Comparison of ENCODE assay signal across 19 mouse cellular contexts in genomic region chr6:136881678-136882077, GRCm38 (mm10). TPM values are rescaled to one million over a fixed set of nuclear protein-coding genes. Genes with fewer than 3 reads are reported as not detected.
"Had no signal": no experiment of that assay in that cellular context is flagged by ENCODE, and none has a peak within 500 bp of the region (broad histone marks: within the 10 kb centered on the region; RNA-seq: fewer than 3 reads in every experiment).

No protein-coding gene starts in this region.

- H3K4me1 ChIP-seq: liver, embryonic 15.5 days; midbrain, embryonic 15.5 days; neural tube, embryonic 12.5 days had no signal

- ATAC-seq: intestine, postnatal 0 days; midbrain, embryonic 15.5 days had no signal

- H3K4me2 ChIP-seq: liver, embryonic 15.5 days; midbrain, embryonic 11.5 days; midbrain, embryonic 15.5 days; neural tube, embryonic 12.5 days had no signal

- H3K27ac ChIP-seq: kidney, postnatal 0 days; liver, embryonic 15.5 days; macrophage; midbrain, embryonic 15.5 days; neural tube, embryonic 12.5 days; stomach, postnatal 0 days had no signal

- H3K9me3 ChIP-seq: liver, embryonic 15.5 days; megakaryocyte, embryonic 14.5 days; midbrain, embryonic 15.5 days; neural tube, embryonic 12.5 days had no signal

- H3K27me3 ChIP-seq: liver, embryonic 15.5 days; midbrain, embryonic 15.5 days; neural tube, embryonic 12.5 days had no signal

- H3K4me3 ChIP-seq: liver, embryonic 15.5 days; megakaryocyte, embryonic 14.5 days; midbrain, embryonic 15.5 days; neural tube, embryonic 12.5 days had no signal

- DNase-seq: kidney, adult 9 months; kidney, postnatal 36 days; layer of hippocampus, adult 9-11 months; layer of hippocampus, postnatal 36 days; liver; thymus, postnatal 4 days had no signal

- H3K36me3 ChIP-seq: liver, embryonic 15.5 days; midbrain, embryonic 15.5 days; neural tube, embryonic 12.5 days had no signal

- H3K9ac ChIP-seq: liver, embryonic 15.5 days; midbrain, embryonic 15.5 days; neural tube, embryonic 12.5 days had no signal

RNA-seq across cellular contexts. Expression of gene Mgp, which starts 6.1 kb away (rescaled TPM):
- total RNA-seq: monocyte, adult 5-6 weeks; neutrophil, adult 5-6 weeks had no signal
- polyA plus RNA-seq: macrophage had no signal

RNA-seq across cellular contexts. Expression of gene Art4, which starts 24.1 kb away (rescaled TPM):
- total RNA-seq: layer of hippocampus, adult 18-20 months; layer of hippocampus, postnatal 36 days; left cerebral cortex, postnatal 36 days; monocyte, adult 5-6 weeks had no signal
- polyA plus RNA-seq: macrophage had no signal

RNA-seq across cellular contexts. Expression of gene Erp27, which starts 40.3 kb away (rescaled TPM):
- total RNA-seq: left cerebral cortex, postnatal 36 days had no signal
- polyA plus RNA-seq: macrophage; midbrain, embryonic 11.5 days; midbrain, embryonic 15.5 days; neural tube, embryonic 12.5 days had no signal

RNA-seq across cellular contexts. Expression of gene Pde6h, which starts 42.0 kb away (rescaled TPM):
- total RNA-seq: monocyte, adult 5-6 weeks had no signal
- polyA plus RNA-seq: liver, embryonic 15.5 days; macrophage; midbrain, embryonic 11.5 days; midbrain, embryonic 15.5 days; neural tube, embryonic 12.5 days had no signal

RNA-seq across cellular contexts. Expression of gene Smco3, which starts 46.4 kb away (rescaled TPM):
- total RNA-seq: monocyte, adult 5-6 weeks had no signal
- polyA plus RNA-seq: liver, embryonic 15.5 days had no signal
